Mouse (Mus musculus) cerebellum, adult 9-11 months (tissue): ENCODE measurements around the gene Spsb4.

Source experiments
- DNase-seq: peaks from one replicate; pipeline ENCODE4 v3.0.0; 2022

The Spsb4 gene

DNA sequence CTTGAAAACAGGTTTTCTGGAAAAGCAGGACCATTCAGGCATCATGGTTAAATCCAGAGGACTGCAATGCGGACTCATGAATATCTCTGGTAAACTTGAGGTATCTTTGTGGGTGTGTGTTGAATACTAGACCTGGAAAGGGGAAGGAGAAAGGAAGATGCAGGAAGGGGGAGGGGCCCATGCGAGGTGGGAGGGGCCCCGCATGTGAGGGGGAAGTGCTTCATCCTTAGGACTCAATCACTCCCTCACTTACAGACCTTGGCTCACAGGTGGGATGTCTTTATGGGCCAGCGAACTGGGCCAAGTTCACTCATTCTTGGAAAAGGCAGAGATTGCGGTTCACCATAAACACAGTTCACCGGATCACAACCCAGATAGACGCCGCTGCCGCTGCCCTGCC is 4.9 kb downstream of the Spsb4 start:
- DNase-seq, result no peak

DNA sequence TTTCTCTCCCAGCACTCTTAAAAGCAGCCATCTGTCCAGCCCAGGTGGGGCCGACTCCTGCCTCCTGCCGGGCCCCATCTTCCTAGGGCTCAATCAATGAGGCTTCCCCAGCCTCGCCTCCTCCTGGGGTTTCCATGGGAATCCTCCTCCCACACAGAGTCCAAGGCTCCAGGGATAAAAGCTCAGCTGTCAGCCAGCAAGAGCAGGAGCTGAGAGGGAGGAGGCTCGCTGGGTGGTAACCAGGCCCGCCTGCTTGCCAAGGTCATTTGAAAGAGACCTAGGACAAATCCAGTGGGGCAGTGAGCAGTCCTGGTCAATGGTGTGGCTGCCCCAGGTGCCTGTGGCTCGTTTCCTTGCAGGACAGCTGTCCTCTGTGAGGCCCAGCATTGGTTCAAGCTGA is 5.5 kb downstream of the Spsb4 start:
- no peak for DNase-seq

DNA sequence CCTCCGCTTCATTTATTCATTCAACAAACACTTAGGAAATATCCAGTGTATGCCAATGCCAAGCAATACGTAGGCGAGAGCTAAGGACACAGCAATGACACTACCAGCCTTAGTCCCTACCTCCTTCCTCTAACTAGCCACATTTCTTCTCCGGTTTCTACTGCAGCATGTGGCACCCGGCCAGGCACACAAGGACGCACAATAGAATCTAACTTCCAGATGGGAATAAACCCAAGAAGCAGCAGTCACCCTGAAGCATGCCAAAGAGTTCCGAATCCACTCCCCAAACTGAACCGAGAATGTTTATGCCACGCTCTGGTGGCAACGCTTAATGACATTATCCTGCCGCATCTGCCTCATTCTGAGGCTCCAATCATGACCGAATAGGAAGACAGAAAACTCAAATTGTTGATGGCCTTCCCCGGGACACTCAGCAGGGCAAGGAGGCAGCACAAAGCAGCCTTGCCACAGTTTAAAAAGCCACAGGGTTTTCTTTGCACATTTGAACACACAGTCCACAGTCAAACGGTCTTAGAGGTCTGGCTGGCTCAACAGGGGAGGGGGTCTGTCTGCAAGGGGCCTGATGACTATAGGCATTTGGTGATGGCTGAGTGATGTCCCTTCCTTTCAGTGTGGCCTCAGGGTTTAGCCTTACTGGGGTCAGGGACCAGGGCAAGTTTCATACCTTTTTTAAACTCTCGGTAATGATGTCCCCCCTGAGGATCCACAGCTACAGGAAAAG is 7.0 kb downstream of the Spsb4 start:
- no peak for DNase-seq

DNA sequence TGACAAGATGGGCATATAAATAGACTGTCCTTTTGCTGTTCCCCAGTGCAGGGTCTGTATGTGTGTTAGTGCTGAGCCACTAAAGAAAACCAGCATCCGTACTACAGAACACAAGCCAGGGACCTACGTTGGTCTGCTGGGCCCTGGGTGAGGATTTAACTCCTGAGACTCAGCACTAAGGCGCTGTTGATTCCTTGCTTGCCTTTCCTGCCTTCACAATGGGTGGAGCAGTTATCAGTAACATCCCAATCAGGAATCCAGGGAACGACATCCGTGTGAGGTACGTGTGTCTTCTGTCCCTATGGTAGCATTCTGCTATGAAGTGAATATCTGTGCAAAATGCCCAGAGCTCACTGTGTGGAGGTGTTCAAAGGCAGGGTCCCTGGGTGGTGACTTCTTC is 8.2 kb downstream of the Spsb4 start:
- DNase-seq, result no peak

DNA sequence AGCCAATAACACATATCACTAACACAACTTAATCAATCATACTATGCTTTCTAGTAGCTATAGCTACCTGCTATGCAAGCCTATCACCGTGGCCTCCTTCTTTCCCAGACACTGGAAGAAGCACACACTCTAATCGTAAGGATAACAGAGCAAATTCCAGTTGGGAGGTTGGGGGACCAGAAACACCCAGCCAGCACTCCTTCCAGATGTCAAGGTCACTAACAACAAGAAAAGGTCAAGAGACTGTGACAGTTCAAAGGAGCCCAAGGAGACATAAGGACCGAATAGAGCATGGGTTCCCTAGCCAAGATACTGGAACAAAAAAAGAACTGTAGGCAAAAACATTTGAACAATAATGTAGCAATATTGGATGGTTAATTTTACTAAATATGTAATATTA is 13.9 kb downstream of the Spsb4 start:
- DNase-seq, result no peak

DNA sequence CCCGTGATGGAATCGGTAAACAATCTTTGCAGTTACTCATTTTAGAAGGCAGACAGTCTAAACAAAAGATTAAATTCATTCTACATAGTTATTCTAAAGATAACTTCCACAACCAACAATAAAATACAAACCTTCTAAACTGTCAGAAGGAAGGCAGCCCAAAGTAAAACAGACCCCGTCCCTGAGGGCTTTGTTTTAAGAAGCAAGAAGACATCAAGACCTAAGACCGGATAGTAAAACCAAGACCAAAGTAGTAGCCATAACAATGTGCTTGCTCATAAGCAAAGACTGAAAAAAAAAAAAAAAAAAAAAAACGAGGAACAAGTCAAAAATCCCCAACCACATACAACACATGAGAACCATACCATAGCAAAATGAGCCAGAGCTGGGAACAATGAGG is 15.5 kb downstream of the Spsb4 start:
- DNase-seq, result no peak

DNA sequence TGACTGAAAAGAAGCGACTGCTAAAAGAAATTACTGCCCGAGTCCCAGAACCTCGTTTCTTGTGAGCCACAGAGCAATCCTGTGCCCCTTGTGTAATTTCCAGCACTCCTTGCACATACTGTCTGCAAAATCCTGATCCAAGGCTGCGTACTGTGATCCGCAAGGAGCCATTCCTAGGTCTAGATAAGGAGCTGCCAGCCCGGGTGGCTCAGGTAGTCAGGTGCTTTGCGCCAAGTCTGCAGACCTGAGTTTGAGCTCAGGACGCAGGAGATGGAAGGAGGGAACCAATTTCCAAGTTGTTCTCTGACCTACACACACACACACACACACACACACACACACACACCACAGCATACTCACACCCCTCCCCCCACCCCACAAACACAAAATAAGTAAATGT is 16.0 kb downstream of the Spsb4 start:
- no peak for DNase-seq

DNA sequence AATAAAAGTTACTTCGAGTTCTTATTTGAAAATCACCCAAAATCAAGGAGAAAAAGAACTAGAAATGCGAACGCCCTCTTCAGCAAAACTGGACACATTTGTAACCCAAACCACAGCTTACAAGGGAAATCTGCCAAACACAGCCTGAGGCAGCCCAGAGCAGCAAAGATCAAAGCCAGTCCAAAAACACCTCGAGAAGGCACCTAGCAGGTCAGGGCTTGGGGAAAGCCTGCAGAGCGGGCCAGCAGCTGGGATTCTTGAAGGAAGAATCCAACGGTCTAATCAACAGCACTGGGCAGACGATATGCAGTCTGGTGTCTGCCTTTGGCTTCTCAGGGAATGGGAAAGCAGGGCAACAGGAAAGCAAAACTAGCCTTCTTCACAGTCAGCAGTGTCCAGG is 16.6 kb downstream of the Spsb4 start:
- no peak for DNase-seq

DNA sequence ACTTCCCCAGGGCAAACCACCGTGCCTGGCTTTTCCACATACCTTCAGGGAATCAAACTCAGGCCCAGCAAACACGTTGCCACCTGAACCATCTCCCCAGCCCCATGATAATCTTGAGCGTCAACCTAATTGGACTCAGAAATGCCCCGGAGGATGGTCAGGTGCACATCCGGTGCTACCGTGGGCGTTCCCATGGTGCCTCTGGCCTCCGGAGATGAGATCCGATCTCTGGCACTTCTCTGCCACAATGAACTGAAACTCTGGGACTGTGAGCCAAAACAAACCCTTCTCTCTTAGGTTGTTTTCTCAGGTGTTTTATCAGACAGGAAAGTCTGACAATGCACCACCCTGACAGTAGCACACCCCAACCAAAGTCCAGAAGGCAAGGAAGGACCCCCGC is 17.2 kb downstream of the Spsb4 start:
- no peak for DNase-seq

DNA sequence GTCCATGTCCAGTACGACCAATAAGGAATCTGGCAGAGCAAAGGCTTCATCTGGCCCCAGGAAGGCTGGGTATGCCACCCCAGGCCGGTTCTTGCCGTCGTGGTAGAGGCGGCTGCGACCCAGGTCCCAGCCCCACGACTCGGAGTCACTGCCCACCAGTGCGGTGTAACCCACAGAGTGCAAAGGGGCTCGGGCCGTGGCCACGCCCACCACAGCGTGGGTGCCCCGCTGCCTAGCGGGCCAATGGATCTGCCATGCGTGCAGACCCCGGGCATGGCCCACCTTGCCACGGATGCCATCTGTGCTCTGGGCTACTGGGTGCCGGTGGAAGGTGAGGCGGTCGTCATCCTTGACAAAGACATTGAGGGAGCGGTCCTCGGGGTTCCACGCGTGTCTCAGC is 22.9 kb downstream of the Spsb4 start:
- DNase-seq, result no peak

DNA sequence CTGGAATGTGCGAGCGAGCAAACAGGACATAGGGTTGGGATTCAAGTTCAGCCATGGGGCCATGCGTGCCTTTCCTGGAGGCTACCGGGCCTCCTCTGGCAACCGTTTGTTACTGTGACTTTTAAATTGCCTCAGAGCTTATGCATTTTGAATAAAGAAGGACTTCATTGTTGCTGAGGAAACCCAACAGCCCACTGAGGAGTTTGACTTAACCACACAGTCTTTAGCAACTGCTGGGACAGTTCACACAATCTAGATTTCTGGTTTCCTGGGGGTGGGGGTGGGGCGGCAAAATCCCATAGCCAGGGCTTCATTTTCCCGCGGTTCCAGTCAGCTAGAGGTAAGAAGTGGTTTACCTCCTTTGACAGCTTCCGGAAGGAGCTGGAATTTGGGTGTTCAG is 23.9 kb downstream of the Spsb4 start:
- no peak for DNase-seq

DNA sequence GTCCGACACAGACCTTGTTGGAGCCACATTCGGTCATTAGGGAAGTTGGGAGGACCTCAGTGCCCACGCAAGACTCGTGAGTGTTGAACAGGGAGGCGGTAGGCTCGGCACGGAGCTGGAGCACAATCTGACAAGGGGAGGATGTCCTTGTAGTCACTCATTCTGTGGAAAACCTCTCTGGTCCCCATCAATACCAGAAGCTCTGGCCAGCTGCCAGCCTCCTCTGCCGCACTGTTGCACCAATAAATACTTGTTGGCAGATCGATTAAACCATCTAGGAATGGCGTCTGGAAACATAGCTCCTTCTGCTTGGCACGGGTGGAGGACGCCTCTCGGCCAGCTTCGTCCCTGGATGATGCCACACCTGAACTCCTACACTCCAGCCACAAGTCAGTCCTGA is 27.5 kb downstream of the Spsb4 start:
- no peak for DNase-seq

DNA sequence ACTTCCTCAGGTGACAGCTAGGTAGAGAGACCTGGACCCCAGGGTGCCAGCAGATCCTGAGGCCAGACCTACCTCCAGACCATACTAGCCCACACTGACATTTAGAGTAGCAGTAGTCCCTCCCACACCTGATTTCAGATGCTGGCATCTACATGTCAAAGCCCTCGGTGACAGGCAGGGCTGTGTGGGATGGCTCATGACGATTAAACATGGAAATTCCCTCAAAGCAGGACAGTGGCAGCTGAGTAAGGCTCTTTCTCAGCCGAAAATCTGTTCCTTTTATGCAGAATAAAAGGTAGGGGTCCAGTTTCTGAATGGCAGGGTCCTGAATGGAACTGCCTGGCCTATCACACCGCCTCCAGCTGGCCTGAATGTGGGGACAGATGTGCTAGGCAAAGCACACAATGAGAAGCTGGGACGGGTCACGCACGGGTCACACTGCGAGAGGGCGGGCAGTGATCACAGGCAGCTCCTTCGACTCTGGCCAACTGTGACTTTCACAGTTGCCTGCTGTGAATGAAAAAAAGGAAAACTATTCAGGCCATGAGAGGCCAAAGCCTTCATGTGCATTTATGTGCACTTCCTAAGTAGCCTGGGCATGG is 29.2 kb downstream of the Spsb4 start:
- no peak for DNase-seq

DNA sequence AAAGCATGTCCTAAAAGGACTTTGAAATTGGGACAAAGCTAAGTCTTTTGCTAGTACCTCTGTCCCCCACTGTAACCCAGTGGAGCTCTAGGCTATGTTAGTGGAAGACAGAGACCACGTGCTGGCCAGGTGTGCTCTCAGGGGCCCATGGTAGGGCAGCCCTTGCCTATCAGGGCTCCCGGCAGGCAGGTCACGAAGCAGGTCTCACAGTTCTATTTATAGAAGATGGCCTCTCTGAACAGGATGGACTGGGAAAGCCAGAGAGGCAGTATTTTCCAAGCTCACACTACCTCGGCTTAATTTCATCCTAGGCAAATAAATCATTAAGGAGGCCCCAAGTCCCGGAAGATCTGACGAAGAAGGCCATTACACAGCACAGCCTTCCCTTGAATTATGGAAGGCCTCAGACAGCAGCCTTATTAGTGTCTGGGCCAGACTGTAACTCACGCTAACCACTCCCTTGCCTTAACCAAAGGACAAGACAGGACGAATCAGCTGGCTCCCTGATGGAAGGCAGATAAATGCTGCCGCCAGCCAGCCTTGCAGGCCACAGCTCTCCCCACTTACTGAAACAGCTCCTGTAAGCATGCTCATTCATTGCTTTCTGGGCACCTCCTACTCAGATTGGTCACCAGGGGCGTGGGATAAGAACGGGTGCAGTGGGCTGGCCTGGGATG is 31.7 kb downstream of the Spsb4 start:
- no peak for DNase-seq

DNA sequence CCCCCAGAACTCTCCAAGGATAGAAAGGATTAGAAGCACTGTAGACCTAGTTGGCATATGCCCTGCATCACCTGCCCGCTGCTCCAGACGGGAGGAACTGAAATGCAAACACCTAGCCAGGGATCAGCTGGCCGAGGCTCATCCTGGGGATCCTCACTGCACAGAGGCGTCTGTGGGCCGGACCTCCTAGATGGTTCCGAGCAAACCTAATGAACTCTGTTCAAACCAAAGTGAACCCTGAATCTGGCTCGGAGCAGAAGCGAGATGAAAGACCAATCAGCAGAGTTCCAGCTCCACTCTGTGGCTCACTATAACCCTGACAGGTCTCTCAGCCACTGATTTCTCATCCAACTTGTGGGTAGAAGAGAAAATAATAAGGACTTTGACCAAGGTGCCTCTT is 34.6 kb downstream of the Spsb4 start:
- DNase-seq, result no peak

DNA sequence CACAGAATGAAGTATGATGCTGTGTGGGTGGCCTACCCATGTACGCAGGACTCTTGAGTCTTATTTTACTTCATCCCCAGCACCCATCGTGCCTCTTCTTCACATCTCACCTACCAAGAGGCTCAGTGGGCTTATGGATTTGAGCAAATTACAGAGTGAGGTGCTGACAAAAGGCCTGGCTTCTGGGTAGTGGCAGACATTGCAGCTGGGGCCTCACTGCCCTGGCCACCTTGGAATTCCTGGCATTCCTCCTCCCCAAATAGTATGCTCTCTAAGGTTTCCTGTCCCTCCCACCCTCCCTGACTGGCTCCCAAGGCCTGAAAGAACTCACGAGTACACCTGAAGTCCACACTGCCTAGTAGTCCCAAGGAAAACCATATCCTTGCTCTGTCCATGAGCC is 35.7 kb downstream of the Spsb4 start:
- no peak for DNase-seq

DNA sequence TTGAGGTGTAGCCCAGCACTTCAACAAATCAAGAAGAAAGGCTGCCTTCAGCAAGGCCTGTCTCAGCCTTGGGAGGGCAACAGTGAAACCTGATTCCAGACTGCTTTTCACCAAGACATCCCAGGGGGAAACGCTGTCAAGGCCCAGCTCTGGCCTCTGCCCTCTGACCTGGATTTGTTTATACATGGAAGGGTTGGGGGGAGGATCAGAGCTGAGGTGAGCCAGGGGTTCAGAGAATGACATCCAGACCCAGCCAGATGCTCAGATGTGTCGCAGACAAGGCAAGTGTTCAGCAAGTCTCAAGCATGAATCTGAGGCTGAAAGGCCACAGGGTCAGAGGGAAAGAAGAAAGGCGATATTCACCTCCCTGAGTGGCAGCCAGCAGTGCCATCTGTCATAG is 36.3 kb downstream of the Spsb4 start:
- DNase-seq, result no peak

DNA sequence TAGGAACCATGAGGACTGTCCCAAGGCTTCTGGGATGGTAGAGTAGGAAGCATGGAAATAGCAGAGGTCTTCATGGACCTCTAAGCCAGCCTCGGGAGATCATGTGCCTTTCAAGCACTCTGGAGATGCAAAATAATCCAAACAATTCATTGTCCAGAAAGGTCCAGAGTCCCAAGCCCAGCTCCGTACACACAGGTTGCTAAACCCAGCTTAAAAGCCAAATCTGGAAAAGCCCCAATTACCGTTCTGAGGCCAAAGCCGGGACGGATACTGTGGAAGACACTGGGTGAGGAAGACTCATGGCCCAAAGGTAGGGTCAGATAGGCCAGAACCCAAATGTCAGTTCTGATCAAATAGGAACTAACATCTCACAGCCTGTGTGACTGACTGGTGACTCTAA is 36.8 kb downstream of the Spsb4 start:
- no peak for DNase-seq

DNA sequence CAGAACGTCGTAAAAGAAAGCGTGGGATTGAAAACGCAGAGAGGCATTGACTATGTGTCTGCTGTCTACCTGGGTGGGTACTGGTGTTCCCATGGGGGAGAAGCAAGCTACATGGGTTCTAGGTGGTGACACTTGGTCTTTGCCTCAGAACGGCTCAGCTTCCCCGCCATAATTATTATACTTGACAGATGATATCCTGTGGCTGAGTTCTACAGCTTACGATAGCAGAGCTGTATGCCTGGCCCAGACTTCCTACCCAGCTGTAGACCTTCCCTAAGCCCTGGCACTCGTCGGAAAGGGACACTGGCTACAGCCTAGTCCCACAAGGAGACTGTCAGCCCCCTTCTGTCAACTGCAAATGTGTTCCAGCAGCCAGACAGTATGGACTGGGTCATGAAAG is 37.5 kb downstream of the Spsb4 start:
- no peak for DNase-seq

DNA sequence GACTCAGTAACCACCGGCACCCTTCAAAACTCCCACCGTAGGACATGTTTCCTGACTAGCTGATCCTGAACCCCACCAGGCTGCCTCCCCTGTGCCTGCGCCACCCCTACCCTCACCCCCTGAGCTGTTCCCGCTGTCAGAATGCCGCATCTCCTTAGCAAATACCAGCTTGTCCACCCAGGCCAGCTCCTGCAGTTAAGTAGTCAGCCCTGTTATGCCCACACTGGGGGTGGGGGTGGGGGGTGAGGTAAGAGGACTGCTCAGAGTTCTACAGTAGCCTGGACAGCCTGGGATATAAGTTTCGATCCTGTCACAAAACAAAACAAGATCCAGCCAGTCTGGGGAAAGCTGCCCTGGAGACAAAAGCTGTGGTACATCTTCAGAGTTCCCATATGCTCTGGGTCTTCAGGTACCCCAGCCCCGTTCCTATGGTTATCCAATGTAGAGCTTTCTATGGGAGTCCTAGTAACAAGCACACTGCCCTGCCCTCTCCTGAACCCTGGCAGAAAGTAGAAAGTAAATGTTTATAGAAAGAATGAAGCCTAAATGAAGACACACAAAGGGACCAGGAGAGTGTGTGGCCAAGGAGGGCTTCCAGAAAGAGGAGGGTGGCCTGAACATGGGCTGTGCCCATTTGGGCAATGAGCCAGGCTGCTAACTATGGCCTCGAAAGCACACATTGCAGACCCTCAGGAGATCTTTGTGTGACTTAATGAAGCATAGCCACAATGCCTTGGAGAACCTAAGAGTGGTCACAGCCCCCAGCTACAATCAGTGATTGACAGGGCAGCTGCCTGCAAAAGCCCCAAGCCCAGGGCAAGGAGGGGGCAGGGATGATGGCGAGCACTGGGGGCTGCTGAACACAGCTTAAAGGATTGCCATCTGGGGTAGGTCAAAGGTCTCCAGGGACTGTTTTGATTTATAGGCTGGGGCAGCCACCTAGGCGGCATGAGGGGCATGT is 38.3 kb downstream of the Spsb4 start:
- DNase-seq, result no peak

DNA sequence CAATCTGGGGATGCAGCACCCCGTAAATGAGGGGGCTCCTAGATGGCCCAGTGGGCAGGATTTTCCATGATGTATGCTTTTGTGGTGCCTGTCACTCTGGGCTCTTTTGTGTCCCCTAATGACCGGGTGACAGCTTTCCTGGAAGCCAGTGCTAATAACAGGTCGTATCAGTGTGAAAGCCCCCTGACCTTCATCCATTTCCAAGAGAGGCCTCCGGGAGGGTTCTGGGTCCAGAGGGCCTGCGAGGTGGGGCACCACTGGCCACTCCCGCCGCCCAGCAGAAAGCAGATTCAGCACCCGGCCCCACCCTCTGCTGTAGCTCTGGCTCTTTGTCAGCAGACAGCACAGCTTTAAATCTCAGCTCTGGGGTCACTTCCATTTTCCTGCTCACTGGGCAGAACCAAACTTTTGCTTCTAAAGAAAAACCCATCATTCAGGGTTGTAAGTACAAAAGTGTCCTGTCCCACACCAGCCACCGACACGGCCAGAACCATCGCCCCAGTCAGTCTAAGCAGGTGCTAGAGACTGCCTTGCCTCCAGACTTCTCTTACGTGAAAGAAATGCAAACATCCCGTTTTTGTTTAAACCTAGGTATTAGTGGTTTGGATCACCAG is 39.1 kb downstream of the Spsb4 start:
- DNase-seq, result no peak

DNA sequence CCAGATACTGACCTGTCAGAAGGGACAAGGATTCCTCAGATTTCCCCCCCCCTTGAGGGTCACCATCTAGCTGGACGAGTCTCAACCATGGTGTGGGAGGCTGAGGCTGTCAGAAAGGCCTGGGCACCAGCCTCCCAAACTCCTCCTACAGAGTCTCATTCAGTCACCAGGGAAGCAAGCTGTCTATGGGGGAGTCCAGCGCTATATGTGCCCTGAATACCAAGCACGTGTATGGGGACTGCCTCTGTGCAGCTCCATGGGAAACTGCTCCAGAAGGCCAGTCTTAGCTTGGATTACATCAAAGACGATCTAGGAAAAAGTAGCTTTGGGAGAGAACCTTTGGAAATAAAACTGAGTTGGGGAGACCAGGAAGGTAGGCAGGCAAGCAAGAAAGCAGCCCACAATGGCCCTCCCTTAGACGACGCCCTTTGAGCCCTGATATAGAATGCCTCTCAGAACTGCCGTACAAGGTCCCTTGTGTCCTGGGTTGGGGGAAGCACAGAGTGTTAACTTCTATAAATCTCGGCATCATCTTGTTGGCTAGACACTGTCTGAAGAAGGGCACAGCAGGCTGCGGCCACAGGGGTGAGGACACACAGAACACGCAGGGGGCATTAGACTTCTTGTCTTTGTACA is 40.4 kb downstream of the Spsb4 start:
- no peak for DNase-seq
